Mouse (Mus musculus): ENCODE measurements at regions not wholly inside any gene's neighbourhood (a gene's known extent, or its start where the extent isn't known, plus 50 kb on each side); places are given as distances from the start of the nearest gene placed in this dataset.

- no peak for TF ChIP-seq CTCF (IDR thresholded peaks at IDR 0.05)
Observed at GRCm38 (mm10) chr11:112720652-112721051, 61.4 kb upstream of the Sox9 start.

DNA sequence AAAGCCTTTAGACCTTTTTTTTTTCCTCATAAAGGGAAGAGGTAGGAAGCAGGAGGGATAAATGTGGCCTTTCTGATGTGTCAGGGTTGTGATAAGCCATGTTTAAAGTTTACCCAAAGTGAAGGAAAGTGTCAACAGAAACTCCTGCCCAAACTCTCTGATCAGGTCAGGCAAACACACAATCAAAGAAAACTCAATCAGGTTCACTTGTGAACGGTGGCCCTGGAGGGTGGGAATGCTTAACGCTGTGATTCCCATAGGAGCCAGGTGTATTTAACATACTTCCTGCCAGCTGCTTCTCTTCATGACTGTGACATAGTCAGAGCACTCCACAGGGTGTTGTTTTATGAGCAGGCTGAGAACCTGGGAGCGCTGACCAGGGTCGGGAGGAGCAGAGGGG, 59.1 kb upstream of the Sox9 start:
- WGBS = 74% methylated on average over 4 of the region's 4 CpGs
- no peak for TF ChIP-seq CTCF (IDR thresholded peaks at IDR 0.05)

More at GRCm38 (mm10) chr11:112720652-112721051, 61.4 kb upstream of the Sox9 start:
- H3K4me3 ChIP-seq (ENCODE audit: low read depth, low read length) = no peak overlapping the region
- H3K4me1 ChIP-seq (ENCODE audit: insufficient read depth, low read length) = no peaks in the 10 kb centered on the region
- 96% methylated on average over 4 of the region's 4 CpGs for WGBS
- ATAC-seq (ENCODE audit: low FRiP score) (no peak), DNase-seq (ENCODE audit: low spot score) (no peak)
- H3K4me2 ChIP-seq (ENCODE audit: low read depth, low read length, poor library complexity, severe bottlenecking) = no peak overlapping the region
- H3K36me3 ChIP-seq (ENCODE audit: insufficient read depth, low read length) = no peaks in the 10 kb centered on the region
- H3K9ac ChIP-seq (replicated peaks; ENCODE audit: low read length, poor library complexity, severe bottlenecking) = no peak overlapping the region
- no peak overlapping the region for H3K27ac ChIP-seq (ENCODE audit: low read depth, low read length)
- H3K9me3 ChIP-seq (ENCODE audit: low read length) = no peaks in the 10 kb centered on the region
- no peaks in the 10 kb centered on the region for H3K27me3 ChIP-seq (ENCODE audit: insufficient read depth, low read length)

GRCm38 (mm10) chr11:112728154-112728952, 53.7 kb upstream of the Sox9 start:
- Histone ChIP-seq H3K27me3 (ENCODE audit: insufficient read depth, low read length) (no peaks in the 10 kb centered on the region), H3K4me2 (ENCODE audit: low read depth, low read length, poor library complexity, severe bottlenecking) (no peak overlapping the region), H3K4me3 (ENCODE audit: low read depth, low read length) (no peak overlapping the region), H3K9ac (replicated peaks; ENCODE audit: low read length, poor library complexity, severe bottlenecking) (no peak overlapping the region), H3K9me3 (ENCODE audit: low read length) (no peaks in the 10 kb centered on the region), H3K36me3 (ENCODE audit: insufficient read depth, low read length) (no peaks in the 10 kb centered on the region), H3K4me1 (ENCODE audit: insufficient read depth, low read length) (no peaks in the 10 kb centered on the region), H3K27ac (ENCODE audit: low read depth, low read length) (no peak overlapping the region)
- WGBS = 37% methylated on average over 15 of the region's 15 CpGs
- ATAC-seq (ENCODE audit: low FRiP score) (no peak), DNase-seq (ENCODE audit: low spot score) (no peak)
- TF ChIP-seq CTCF (IDR thresholded peaks at IDR 0.05) = no peak

More for the DNA sequence above, 59.1 kb upstream of the Sox9 start:
- Histone ChIP-seq H3K9me3 (ENCODE audit: low read length) (no peaks in the 10 kb centered on the region), H3K9ac (replicated peaks; ENCODE audit: low read length, poor library complexity, severe bottlenecking) (no peak overlapping the region), H3K4me3 (ENCODE audit: low read depth, low read length) (no peak overlapping the region), H3K27me3 (ENCODE audit: insufficient read depth, low read length) (no peaks in the 10 kb centered on the region), H3K36me3 (ENCODE audit: insufficient read depth, low read length) (no peaks in the 10 kb centered on the region), H3K4me1 (ENCODE audit: insufficient read depth, low read length) (no peaks in the 10 kb centered on the region), H3K27ac (ENCODE audit: low read depth, low read length) (no peak overlapping the region), H3K4me2 (ENCODE audit: low read depth, low read length, poor library complexity, severe bottlenecking) (no peak overlapping the region)
- DNase-seq (ENCODE audit: low spot score) (no peak), ATAC-seq (ENCODE audit: low FRiP score) (no peak)

All from midbrain, postnatal 0 days (tissue).